Mouse (Mus musculus) brain, embryonic 14.5 days (tissue): ENCODE data around the gene Frmd3.
"Not testable (repeated sequence)": the region's sequence is repeated elsewhere in the genome, so short reads cannot be mapped to it uniquely, and the experiment has no call there.

Experiments
- CTCF ChIP-seq: fragments of 200-500 bp; IDR thresholded peaks from 2 replicates; pipeline ENCODE4 v1.5.1; 2012; ENCODE audit warnings: inconsistent platforms, mild to moderate bottlenecking, moderate library complexity, borderline replicate concordance; ENCODE audit not compliant: insufficient read depth, insufficient read length; ENCODE audit errors: extremely low read depth
- POLR2A ChIP-seq: fragments of 200-500 bp; IDR thresholded peaks from 2 replicates; pipeline ENCODE4 v1.6.1; 2012; ENCODE audit warnings: mild to moderate bottlenecking, inconsistent platforms, borderline replicate concordance; ENCODE audit not compliant: poor library complexity, insufficient read depth, insufficient read length, severe bottlenecking; ENCODE audit errors: extremely low read depth

GRCm38 (mm10) chr4:74221780-74222179, 208.5 kb downstream of the Frmd3 start:
- TF ChIP-seq CTCF, POLR2A: not testable (repeated sequence)
